Mouse (Mus musculus): ENCODE measurements around the gene Pirt. TPM values are rescaled to one million over a fixed set of nuclear protein-coding genes. Genes with fewer than 3 reads are reported as not detected.

The Pirt gene
- polyA plus RNA-seq, 1 experiment from 2014 or later = 0.06 TPM

DNA sequence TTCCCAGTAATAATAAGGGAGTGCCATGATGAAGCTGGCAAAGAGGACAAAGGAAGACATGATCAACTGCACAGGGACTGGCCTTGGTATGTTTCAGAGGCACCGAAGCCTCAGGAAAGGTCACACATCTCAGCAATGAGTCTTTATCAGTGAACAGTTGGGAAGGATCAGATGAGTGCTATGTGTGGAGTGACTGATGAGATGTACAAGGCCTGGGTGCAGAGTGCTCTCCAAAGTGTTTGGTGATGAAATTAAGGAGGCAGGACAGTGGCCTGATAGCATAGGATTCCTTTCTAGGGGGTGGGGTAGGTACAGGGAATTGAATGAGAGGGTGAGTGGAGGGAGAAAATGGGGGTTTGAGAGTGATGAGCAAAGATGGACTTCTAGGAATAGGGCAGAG is 51.7 kb downstream of the Pirt start:
- H3K27me3 ChIP-seq (ENCODE audit: low read depth, poor library complexity, severe bottlenecking) = no peaks in the 10 kb centered on the region
- H3K27ac ChIP-seq (replicated peaks) = no peak overlapping the region
- WGBS = 95% methylated on average over 1 of the region's 1 CpGs
- no peaks in the 10 kb centered on the region for H3K36me3 ChIP-seq
- no peaks in the 10 kb centered on the region for H3K4me1 ChIP-seq
- no peaks in the 10 kb centered on the region for H3K9me3 ChIP-seq (replicated peaks)
- DNase-seq (ENCODE audit: low spot score) = no peak
- H3K4me3 ChIP-seq = no peak overlapping the region

DNA sequence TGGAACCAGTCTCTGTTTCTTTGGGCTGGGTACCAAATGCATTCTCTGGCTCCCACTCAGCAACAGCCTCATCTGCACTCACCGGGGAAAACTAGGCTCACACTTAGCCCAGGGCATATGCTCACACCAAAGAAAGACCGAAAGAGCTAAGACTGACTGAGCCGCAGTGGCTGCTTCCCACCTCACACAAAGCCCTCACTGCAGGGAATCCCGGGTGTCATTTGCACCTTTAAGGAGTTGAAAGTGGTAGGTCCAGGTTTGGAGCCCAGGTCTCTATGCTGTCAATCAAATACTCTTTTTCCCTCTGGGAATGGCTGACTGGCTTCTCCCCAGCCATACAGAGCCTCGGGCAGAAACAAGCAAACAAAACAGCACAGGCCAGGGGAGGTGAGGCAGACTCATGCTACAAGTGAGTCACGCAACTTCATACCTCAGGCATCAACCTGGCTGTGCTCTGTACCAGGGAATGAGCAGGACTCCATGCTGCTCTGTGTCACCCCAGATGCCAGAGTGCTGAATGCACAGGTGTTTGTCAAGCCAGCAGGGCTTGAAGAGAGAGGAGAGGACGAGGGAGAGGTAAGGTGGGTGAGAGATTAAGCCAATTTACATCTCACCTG is 54.8 kb downstream of the Pirt start:
- Histone ChIP-seq H3K27me3 (ENCODE audit: low read depth, poor library complexity, severe bottlenecking) (no peaks in the 10 kb centered on the region), H3K9me3 (replicated peaks) (no peaks in the 10 kb centered on the region), H3K4me1 (no peaks in the 10 kb centered on the region), H3K27ac (replicated peaks) (no peak overlapping the region), H3K36me3 (no peaks in the 10 kb centered on the region), H3K4me3 (no peak overlapping the region)
- 28% methylated on average over 7 of the region's 7 CpGs for WGBS
- no peak for DNase-seq (ENCODE audit: low spot score)

GRCm38 (mm10) chr11:66968575-66968974 is 56.8 kb downstream of the Pirt start:
- Histone ChIP-seq H3K4me3 (no peak overlapping the region), H3K4me1 (no peaks in the 10 kb centered on the region), H3K27me3 (ENCODE audit: low read depth, poor library complexity, severe bottlenecking) (no peaks in the 10 kb centered on the region), H3K36me3 (no peaks in the 10 kb centered on the region), H3K27ac (replicated peaks) (no peak overlapping the region), H3K9me3 (replicated peaks) (no peaks in the 10 kb centered on the region)
- 81% methylated on average over 1 of the region's 1 CpGs for WGBS
- no peak for DNase-seq (ENCODE audit: low spot score)

DNA sequence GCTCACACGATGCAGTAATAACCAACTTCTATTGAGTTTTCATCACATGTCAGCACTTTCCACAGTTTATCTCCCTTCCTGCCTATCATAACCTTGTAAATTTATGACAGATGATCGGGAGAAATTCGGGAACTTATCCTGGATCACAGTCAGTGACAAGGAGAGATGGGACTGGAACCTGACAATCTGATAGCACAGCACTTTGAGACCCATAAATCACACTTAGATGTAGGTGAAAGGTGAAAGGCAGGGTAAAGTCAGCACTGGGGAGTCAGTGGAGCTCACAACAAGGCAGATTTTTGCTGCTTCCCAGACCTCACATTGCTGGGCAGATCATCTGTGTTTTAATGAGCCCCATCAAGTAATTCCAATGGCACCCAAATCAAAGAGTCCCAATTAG is 61.7 kb downstream of the Pirt start:
- DNase-seq (ENCODE audit: low spot score) = no peak
- Histone ChIP-seq H3K27ac (replicated peaks) (no peak overlapping the region), H3K36me3 (no peaks in the 10 kb centered on the region), H3K9me3 (replicated peaks) (peaks cover 8% of the 10 kb centered on the region; the same call in 1 of the 2 replicates), H3K4me1 (no peaks in the 10 kb centered on the region), H3K4me3 (no peak overlapping the region), H3K27me3 (ENCODE audit: low read depth, poor library complexity, severe bottlenecking) (no peaks in the 10 kb centered on the region)
- 91% methylated on average over 3 of the region's 3 CpGs for WGBS

DNA sequence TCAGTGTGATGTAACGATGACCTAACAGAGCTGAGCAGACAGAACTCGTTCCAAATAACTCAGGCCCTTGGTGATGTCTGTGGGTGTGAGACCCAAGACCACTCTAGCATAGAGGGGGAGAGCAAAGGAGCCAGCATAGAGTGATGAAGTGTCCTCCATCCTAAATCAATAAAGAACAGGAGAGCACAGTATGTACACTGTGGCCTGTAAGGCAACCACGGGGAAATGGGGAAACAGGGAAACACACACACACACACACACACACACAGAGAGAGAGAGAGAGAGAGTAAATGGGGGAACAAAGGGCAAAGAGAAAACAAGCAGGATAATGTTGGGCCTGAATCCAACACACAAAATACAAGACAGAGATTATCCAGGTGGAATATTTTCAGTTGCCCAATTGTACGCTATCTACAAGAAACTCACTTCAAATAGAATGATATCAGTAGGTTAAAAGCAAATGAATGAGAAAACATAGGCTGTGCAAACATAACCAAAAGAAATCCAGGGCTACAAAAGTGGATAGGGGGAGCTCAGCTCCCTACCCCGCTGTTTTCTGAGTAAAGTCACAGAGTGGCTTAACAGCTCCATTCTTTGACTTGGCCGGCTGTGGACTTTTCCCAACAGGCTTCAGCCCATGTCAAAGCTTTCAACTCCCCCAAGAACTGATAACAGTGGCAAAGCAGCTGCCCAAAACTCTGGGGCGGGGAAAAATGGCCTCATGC is 64.0 kb downstream of the Pirt start:
- no peaks in the 10 kb centered on the region for H3K4me1 ChIP-seq

More for the DNA sequence above, 64.0 kb downstream of the Pirt start:
- Histone ChIP-seq H3K27me3 (ENCODE audit: low read depth, poor library complexity, severe bottlenecking) (no peaks in the 10 kb centered on the region), H3K9me3 (replicated peaks) (peaks cover 8% of the 10 kb centered on the region; the same call in 1 of the 2 replicates), H3K4me3 (no peak overlapping the region), H3K27ac (replicated peaks) (no peak overlapping the region), H3K36me3 (no peaks in the 10 kb centered on the region)
- no peak for DNase-seq (ENCODE audit: low spot score)
- 92% methylated on average over 7 of the region's 7 CpGs for WGBS

Other genes with a start within 250 kb of the Pirt start
- not detected in 2 replicates for gene Tmem238l, start 44.7 kb downstream of the Pirt start, polyA plus RNA-seq (2016; fragmentation: Nextera tagmentation; extraction: Ambion mirVana)
- 0.99 and 1.1 TPM in 2 replicates for gene Tmem220, start 113.2 kb downstream of the Pirt start, polyA plus RNA-seq (2016; fragmentation: Nextera tagmentation; extraction: Ambion mirVana)
- 30.0 and 37.6 TPM in 2 replicates for gene Adprm, start 140.6 kb downstream of the Pirt start, polyA plus RNA-seq (2016; fragmentation: Nextera tagmentation; extraction: Ambion mirVana)
- gene Sco1, start 140.7 kb downstream of the Pirt start, polyA plus RNA-seq (2016; fragmentation: Nextera tagmentation; extraction: Ambion mirVana) = 20.3 and 22.5 TPM in 2 replicates
- gene Myh3, start 166.3 kb downstream of the Pirt start, polyA plus RNA-seq (2016; fragmentation: Nextera tagmentation; extraction: Ambion mirVana) = 0.11 and 0.37 TPM in 2 replicates

All from midbrain, embryonic 10.5 days (tissue).